Mouse (Mus musculus) stomach, embryonic 16.5 days (tissue): ENCODE measurements at regions not wholly inside any gene's neighbourhood (a gene's known extent, or its start where the extent isn't known, plus 50 kb on each side); places are given as distances from the start of the nearest gene placed in this dataset.

ENCODE experiments used
- ATAC-seq: fragments of 200-750 bp; cut with Nextera tagmentation; 2 replicates; pipeline ENCODE4 v1.8.0; 2017; ENCODE audit warnings: moderate number of reproducible peaks, moderate TSS enrichment; ENCODE audit not compliant: insufficient read depth, low FRiP score
- H3K27ac ChIP-seq: fragments of 300-500 bp; sonication (generic); 2 replicates; pipeline ENCODE4 v1.5.1; 2014; ENCODE audit warnings: low read length
- H3K27me3 ChIP-seq: fragments of 300-500 bp; sonication (generic); 2 replicates; pipeline ENCODE4 v1.6.1; 2014; ENCODE audit warnings: low read length, control low read depth, mixed read lengths; ENCODE audit not compliant: control insufficient read depth, insufficient read depth
- H3K36me3 ChIP-seq: fragments of 300-500 bp; sonication (generic); 2 replicates; pipeline ENCODE4 v1.6.1; 2014; ENCODE audit warnings: low read length; ENCODE audit not compliant: control insufficient read depth, insufficient read depth
- H3K4me1 ChIP-seq: fragments of 300-500 bp; sonication (generic); 2 replicates; pipeline ENCODE4 v1.6.1; 2014; ENCODE audit warnings: low read length, control low read depth, mixed read lengths; ENCODE audit not compliant: control insufficient read depth, insufficient read depth
- H3K4me2 ChIP-seq: fragments of 300-500 bp; sonication (generic); 2 replicates; pipeline ENCODE4 v1.6.1; 2014; ENCODE audit warnings: low read depth, low read length, mixed read lengths
- H3K4me3 ChIP-seq: fragments of 300-500 bp; sonication (generic); replicated peaks from 2 replicates; pipeline ENCODE4 v1.5.1; 2014; ENCODE audit warnings: mild to moderate bottlenecking, low read length
- H3K9ac ChIP-seq: fragments of 300-500 bp; sonication (generic); 2 replicates; pipeline ENCODE4 v1.6.1; 2014; ENCODE audit warnings: low read length
- H3K9me3 ChIP-seq: fragments of 300-500 bp; sonication (generic); replicated peaks from 2 replicates; pipeline ENCODE4 v1.6.1; 2016; ENCODE audit warnings: low read length, control low read depth; ENCODE audit not compliant: control insufficient read depth
- WGBS: fragments of 180-500 bp; shearing (Covaris S2); extraction: QIAGEN DNeasy Blood & Tissue Kit; methylation state at CpG from one replicate; pipeline ENCODE4 v1.1.7; 2014; 5-methylcytosine and 5-hydroxymethylcytosine counted together

DNA sequence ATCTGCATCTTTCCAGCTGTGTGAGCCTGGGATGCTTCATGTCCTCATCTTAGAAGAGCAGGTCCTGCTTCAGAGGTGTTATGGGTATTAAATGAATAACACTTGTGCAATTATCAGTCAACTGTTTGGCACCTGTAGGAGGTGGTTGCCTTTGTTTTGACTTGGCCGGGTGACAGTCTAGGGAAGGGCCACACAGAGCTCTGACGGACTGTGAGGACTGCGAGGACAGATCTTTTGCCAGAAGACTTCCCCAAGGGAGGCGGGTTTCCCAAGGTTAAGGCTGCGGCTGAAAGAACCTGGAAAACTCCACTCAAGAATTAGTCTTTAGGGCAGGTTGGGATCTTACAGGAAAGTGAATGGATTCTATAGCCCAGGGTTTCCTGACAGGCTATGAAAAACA lies 239.8 kb downstream of the Ikzf2 start:
- Histone ChIP-seq H3K27ac (no peak overlapping the region), H3K36me3 (no peaks in the 10 kb centered on the region)
- WGBS = 71% methylated on average over 5 of the region's 5 CpGs

DNA sequence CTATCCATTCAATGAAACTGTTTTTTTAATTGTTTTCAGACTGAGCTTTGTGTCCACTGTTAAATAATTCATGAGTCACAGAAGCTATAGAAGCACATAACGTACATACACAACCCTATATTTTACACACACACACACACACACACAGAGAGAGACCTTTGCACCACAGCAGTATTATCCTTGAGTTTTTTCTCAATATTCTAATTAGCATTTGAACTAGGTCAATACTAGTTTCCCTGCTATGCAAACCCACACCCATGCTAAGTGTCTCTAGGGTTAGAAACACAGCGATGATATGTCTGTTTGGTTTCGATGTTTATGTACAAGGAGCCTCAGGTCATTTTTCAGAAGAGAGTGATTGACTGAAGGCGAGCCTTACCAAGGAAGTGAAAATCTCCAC lies 242.3 kb downstream of the Ikzf2 start:
- Histone ChIP-seq H3K27me3 (no peaks in the 10 kb centered on the region), H3K9me3 (no peaks in the 10 kb centered on the region), H3K4me1 (no peaks in the 10 kb centered on the region), H3K36me3 (no peaks in the 10 kb centered on the region), H3K27ac (peak overlapping the region; percentile 60; the same call in 1 of the 2 replicates), H3K4me2 (no peak overlapping the region), H3K4me3 (no peak overlapping the region), H3K9ac (no peak overlapping the region)
- peak; percentile 28; the same call in 1 of the 2 replicates for ATAC-seq
- 65% methylated on average over 4 of the region's 4 CpGs for WGBS

More for the DNA sequence above, 239.8 kb downstream of the Ikzf2 start:
- Histone ChIP-seq H3K4me3 (no peak overlapping the region), H3K4me1 (no peaks in the 10 kb centered on the region), H3K9ac (no peak overlapping the region), H3K9me3 (no peaks in the 10 kb centered on the region), H3K4me2 (no peak overlapping the region), H3K27me3 (no peaks in the 10 kb centered on the region)
- ATAC-seq = no peak

DNA sequence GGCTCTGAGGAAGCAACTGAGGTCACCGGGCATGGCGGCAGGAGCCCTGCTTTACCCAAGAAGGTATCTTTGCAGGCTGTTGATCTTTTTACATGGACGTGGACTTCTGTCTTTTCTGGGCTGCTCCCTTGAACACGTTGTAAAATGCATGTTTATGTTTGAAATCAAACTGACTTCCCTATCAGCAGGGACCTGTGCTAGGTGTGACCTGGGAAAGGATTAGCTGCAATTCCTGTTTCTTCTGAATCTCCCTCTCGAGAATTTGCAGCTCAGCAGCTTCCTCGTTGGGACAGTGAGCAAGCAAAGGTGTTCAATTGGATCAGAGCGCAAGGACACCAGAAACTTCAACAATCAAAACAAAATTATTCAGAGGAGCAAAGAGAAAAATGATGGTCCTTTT lies 243.6 kb downstream of the Ikzf2 start:
- Histone ChIP-seq H3K9me3 (no peaks in the 10 kb centered on the region), H3K27ac (peak overlapping the region; percentile 70; the same call in 1 of the 2 replicates), H3K9ac (no peak overlapping the region), H3K4me1 (no peaks in the 10 kb centered on the region), H3K4me3 (no peak overlapping the region), H3K4me2 (no peak overlapping the region), H3K36me3 (no peaks in the 10 kb centered on the region), H3K27me3 (no peaks in the 10 kb centered on the region)
- 43% methylated on average over 7 of the region's 7 CpGs for WGBS
- ATAC-seq = no peak

DNA sequence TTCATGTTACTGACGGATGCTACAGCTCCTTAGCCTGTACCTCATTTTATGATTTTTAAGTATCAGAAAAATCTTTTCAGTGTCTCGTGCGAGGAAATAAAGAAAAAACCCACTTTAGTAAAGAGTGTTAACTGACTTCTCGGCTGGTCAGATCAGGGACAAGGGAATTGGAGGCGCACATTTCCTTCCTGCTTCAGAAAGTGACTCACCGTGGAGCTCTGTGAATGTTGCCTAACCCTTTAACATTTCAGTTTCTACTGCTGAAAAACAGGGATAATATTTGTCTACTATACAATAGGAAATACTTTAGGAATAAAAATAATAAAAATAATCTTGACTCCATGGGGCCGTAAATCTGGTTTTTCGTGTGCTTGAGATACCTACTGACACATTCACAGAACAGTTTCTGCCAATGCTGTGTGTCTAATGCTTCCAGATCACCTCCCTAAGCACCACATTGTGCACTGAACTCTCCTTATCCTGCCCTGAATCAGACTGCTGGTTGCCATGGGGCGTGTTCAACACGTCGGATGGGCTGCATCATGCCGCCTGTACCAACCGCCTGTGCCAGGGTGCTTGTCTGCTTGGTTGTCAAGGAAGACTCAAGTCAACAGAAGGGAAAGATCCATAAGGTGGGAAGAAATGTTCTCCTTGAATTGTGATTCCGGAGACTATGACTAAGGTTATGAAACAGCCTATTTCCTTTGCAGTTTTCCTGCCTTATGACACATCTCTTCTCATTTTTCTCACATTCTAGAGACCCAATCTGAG lies 246.3 kb downstream of the Ikzf2 start:
- Histone ChIP-seq H3K36me3 (no peaks in the 10 kb centered on the region), H3K4me1 (no peaks in the 10 kb centered on the region), H3K27me3 (no peaks in the 10 kb centered on the region), H3K4me2 (no peak overlapping the region), H3K9me3 (no peaks in the 10 kb centered on the region), H3K27ac (peak overlapping the region; percentile 8; the same call in 1 of the 2 replicates), H3K4me3 (no peak overlapping the region), H3K9ac (no peak overlapping the region)
- peak; percentile 65; the same call in 1 of the 2 replicates for ATAC-seq
- WGBS = 76% methylated on average over 14 of the region's 14 CpGs

DNA sequence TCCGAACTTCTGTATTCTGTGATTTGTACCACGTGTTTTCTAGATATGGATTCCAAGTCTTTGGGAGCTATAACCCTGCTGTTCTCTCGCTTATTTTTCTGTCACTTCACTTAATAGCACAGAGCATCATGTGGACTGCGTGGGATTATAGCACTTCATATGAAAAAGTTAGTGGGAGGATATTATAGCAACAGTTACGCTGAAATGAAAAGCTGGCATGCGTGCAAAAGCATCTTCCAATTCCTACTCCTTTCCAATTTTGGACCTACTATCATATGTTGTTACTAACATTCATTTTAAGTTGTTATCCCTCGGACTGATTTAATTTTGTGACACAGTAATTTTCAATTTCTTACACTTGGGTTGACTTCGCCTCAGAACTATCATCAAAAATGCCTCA lies 250.0 kb downstream of the Ikzf2 start:
- H3K9ac ChIP-seq = no peak overlapping the region
- H3K4me3 ChIP-seq = no peak overlapping the region
- H3K36me3 ChIP-seq = no peaks in the 10 kb centered on the region
- 89% methylated on average over 8 of the region's 8 CpGs for WGBS
- no peak for ATAC-seq
- no peaks in the 10 kb centered on the region for H3K4me1 ChIP-seq
- H3K27ac ChIP-seq = no peak overlapping the region
- H3K27me3 ChIP-seq = no peaks in the 10 kb centered on the region
- H3K4me2 ChIP-seq = no peak overlapping the region
- H3K9me3 ChIP-seq = no peaks in the 10 kb centered on the region

DNA sequence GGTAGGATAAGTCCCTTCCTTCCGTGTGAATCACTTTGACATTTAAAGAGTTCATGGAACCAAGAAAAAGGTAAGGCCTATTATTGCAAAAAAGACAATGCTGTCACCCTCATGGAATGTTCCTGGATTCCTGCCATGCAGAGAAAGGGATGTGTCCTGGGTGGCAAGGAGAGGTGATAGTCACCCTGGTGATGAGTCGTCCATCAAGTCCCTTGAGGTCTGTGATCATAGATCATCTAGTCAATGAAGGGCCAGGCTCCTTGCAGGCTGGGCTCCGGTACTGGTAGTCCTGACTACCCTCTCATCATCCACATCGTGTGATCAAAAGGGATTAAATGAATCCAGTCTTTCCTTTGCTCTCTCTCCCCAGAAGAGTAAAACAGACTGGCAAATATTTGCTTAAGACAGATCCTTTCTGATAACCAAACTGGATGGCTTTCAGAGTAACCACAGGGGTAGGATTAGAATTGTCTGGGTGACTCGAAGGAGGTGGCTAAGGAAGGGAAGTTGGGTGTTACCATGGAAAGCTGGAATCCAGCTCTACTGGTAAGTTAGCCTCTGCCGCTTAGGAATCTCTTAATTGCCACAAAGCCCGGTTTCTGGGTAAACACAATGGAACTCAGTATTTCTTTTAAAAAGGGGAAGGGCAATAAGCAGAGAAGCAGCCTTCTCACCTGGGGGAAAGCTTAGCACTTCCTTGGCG lies 253.2 kb downstream of the Ikzf2 start:
- peak; percentile 70; the same call in 1 of the 2 replicates for ATAC-seq
- H3K36me3 ChIP-seq = no peaks in the 10 kb centered on the region
- 35% methylated on average over 8 of the region's 8 CpGs for WGBS
- no peak overlapping the region for H3K4me3 ChIP-seq
- peak overlapping the region; percentile 72 for H3K27ac ChIP-seq
- no peaks in the 10 kb centered on the region for H3K27me3 ChIP-seq
- no peak overlapping the region for H3K4me2 ChIP-seq
- no peaks in the 10 kb centered on the region for H3K9me3 ChIP-seq
- no peaks in the 10 kb centered on the region for H3K4me1 ChIP-seq
- H3K9ac ChIP-seq = no peak overlapping the region

DNA sequence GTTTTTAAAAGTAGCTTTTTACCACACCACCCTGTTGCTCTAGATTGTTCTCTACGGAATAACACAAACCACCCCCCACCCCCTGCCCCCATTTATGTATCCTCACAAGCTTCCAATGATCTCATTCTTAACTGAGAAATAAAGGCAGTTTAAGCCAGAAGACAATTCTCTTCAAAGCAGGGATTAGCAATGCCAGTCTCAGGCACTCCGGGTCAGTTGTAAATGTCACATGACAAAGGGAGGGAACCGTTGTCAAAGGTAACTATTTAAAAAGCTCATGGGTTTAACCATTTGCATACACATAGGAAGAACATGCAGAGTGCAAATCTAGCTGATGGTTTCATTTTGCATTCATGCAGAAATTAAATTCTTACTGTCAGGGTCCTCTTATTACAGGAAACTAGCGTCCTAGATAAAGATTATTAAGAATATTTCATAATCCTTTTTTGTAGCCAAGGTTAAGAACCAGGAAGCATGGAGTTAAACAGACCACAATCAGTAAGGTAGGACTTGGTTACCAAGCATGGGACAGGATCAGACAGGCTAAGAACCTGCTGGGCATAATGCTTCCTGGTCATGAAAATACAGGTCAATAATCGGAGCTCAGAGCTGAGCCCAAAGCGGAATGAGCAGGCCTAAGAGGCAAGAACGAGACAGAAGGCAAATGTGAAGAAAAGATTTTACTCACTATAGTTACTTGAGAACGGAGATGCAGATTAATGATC lies 256.2 kb downstream of the Ikzf2 start:
- H3K4me3 ChIP-seq = no peak overlapping the region
- 57% methylated on average over 8 of the region's 8 CpGs for WGBS
- H3K36me3 ChIP-seq = no peaks in the 10 kb centered on the region
- ATAC-seq = no peak; the same call in 1 of the 2 replicates
- no peak overlapping the region for H3K4me2 ChIP-seq
- H3K9me3 ChIP-seq = no peaks in the 10 kb centered on the region
- H3K9ac ChIP-seq = no peak overlapping the region
- no peaks in the 10 kb centered on the region for H3K4me1 ChIP-seq
- peak overlapping the region; percentile 50; the same call in 1 of the 2 replicates for H3K27ac ChIP-seq
- H3K27me3 ChIP-seq = no peaks in the 10 kb centered on the region

DNA sequence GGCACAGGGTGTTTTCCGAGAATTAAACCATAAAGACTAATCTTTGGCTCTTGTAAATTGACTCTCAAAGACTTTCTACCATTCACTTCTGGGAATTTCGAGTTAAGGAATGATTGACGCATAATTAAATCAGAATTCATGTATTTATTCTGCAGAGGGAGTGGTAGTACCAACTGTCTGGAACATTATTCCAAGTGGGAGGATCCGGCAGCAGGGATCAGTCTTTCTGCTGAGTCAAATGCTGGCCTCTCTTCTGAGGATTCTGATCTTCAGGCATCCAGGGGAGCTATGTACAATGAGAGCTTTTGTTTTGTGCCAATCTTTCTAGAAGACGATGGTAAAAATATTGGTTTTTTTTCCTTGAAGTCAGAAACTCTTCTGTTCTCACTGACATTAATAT lies 257.4 kb downstream of the Ikzf2 start:
- Histone ChIP-seq H3K36me3 (no peaks in the 10 kb centered on the region), H3K27ac (no peak overlapping the region), H3K9me3 (no peaks in the 10 kb centered on the region), H3K9ac (no peak overlapping the region), H3K27me3 (no peaks in the 10 kb centered on the region), H3K4me2 (no peak overlapping the region), H3K4me3 (no peak overlapping the region), H3K4me1 (no peaks in the 10 kb centered on the region)
- WGBS = 72% methylated on average over 5 of the region's 5 CpGs
- ATAC-seq = no peak

DNA sequence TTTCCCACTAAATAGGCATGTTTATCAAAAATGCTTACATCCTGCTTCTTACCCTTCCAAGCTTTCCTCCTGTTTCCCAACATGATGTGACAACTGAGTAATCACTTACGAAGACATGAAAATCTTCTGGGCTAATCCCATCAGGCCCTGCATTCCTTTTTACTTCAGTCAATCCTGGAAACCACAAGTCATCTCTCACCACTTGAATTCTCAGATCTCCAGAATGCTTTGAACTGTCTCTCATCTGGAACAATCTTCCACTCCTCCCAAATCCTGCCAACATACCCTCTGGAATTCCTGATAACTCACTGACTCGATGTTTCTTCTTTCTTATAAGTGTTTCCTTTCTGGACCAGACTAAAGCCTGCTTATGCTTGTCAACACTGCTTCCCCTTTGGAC lies 289.4 kb downstream of the Ikzf2 start:
- no peak for ATAC-seq
- no peak overlapping the region for H3K27ac ChIP-seq
- H3K27me3 ChIP-seq = no peaks in the 10 kb centered on the region
- no peaks in the 10 kb centered on the region for H3K4me1 ChIP-seq
- no peak overlapping the region for H3K9ac ChIP-seq
- 75% methylated on average over 2 of the region's 2 CpGs for WGBS
- no peaks in the 10 kb centered on the region for H3K9me3 ChIP-seq
- no peak overlapping the region for H3K4me2 ChIP-seq
- H3K4me3 ChIP-seq = no peak overlapping the region
- H3K36me3 ChIP-seq = no peaks in the 10 kb centered on the region
